Comparison of ENCODE assay signal across 9 mouse cellular contexts in genomic region chrX:48518211-48518807, GRCm38 (mm10). TPM values are rescaled to one million over a fixed set of nuclear protein-coding genes. Genes with fewer than 3 reads are reported as not detected.
DNase-seq lines count a peak whose midpoint lies in the region; ATAC-seq and TF ChIP-seq lines count a peak whose summit lies in the region.
"Had no signal": no experiment of that assay in that cellular context is flagged by ENCODE, and none has a peak within 500 bp of the region (broad histone marks: within the 10 kb centered on the region; RNA-seq: fewer than 3 reads in every experiment).

No protein-coding gene starts in this region.

- in situ Hi-C loops in ES-E14 (cut with MboI; ENCODE audit: low sequenced_read_pairs in 2 of 2, unreplicated experiment in 2 of 2), result no loop called here

- no peaks in the 10 kb centered on the region for H3K9me3 ChIP-seq in ES-E14 (ENCODE audit: control insufficient read depth, insufficient read depth, low read depth, low read length)
- H3K9me3 ChIP-seq in embryonic facial prominence, embryonic 15.5 days (replicated peaks), result no peaks in the 10 kb centered on the region
- no peaks in the 10 kb centered on the region for H3K9me3 ChIP-seq in midbrain, embryonic 13.5 days

- no peak overlapping the region for H3K27ac ChIP-seq in ES-E14 (ENCODE audit: insufficient read depth, low read depth, low read length, poor library complexity, severe bottlenecking)
- no peak overlapping the region for H3K27ac ChIP-seq in embryonic facial prominence, embryonic 15.5 days (replicated peaks)
- peak overlapping the region; percentile 94 for H3K27ac ChIP-seq in midbrain, embryonic 13.5 days

- peak overlapping the region; percentile 80 for H3K4me2 ChIP-seq in embryonic facial prominence, embryonic 15.5 days (replicated peaks)
- peak overlapping the region; percentile 72 for H3K4me2 ChIP-seq in midbrain, embryonic 13.5 days (replicated peaks)

- DNase-seq in cerebellum, adult 8-10 months, result no peak
- DNase-seq in ES-E14 (ENCODE audit: low read depth, low spot score), result peak; percentile 29
- peak; percentile 46 to 64 for DNase-seq in layer of hippocampus, postnatal 14 days (ENCODE audit: low spot score in 2 of 2)
- peak; percentile 61 for DNase-seq in thymus, postnatal 14 days
- DNase-seq in lung, adult 18-20 months, result no peak

- H3K27me3 ChIP-seq in embryonic facial prominence, embryonic 15.5 days, result 0 out of 2 replicates have a peak, but pooled peaks cover 4% of the 10 kb centered on the region
- no peaks in the 10 kb centered on the region for H3K27me3 ChIP-seq in midbrain, embryonic 13.5 days

- WGBS in embryonic facial prominence, embryonic 15.5 days, result 27% methylated on average over 15 of the region's 15 CpGs
- 30% methylated on average over 15 of the region's 15 CpGs for WGBS in midbrain, embryonic 13.5 days

- peak overlapping the region; percentile 69 to 72 for H3K4me3 ChIP-seq in ES-E14 (ENCODE audit: insufficient read depth in 1 of 2, low read depth in 1 of 2, low read length in 2 of 2, poor library complexity in 1 of 2, severe bottlenecking in 1 of 2)
- H3K4me3 ChIP-seq in embryonic facial prominence, embryonic 15.5 days (replicated peaks), result peak overlapping the region; percentile 48
- peak overlapping the region; percentile 51 for H3K4me3 ChIP-seq in midbrain, embryonic 13.5 days (replicated peaks)

- H3K36me3 ChIP-seq in ES-E14 (ENCODE audit: control insufficient read depth, insufficient read depth, low read length, poor library complexity, severe bottlenecking), result no peaks in the 10 kb centered on the region
- H3K36me3 ChIP-seq in embryonic facial prominence, embryonic 15.5 days, result no peaks in the 10 kb centered on the region
- H3K36me3 ChIP-seq in midbrain, embryonic 13.5 days, result no peaks in the 10 kb centered on the region

- no peaks in the 10 kb centered on the region for H3K4me1 ChIP-seq in ES-E14 (ENCODE audit: control insufficient read depth in 2 of 2, insufficient read depth in 2 of 2, low read length in 2 of 2, poor library complexity in 1 of 2)
- H3K4me1 ChIP-seq in embryonic facial prominence, embryonic 15.5 days, result no peaks in the 10 kb centered on the region; the same call in 1 of the 2 replicates
- peaks cover 22% of the 10 kb centered on the region for H3K4me1 ChIP-seq in midbrain, embryonic 13.5 days (replicated peaks)

- H3K9ac ChIP-seq in ES-E14 (ENCODE audit: insufficient read depth, low read depth, low read length, poor library complexity, severe bottlenecking), result peak overlapping the region; percentile 61; the same call in 1 of the 2 replicates
- no peak overlapping the region for H3K9ac ChIP-seq in embryonic facial prominence, embryonic 15.5 days
- peak overlapping the region; percentile 78 for H3K9ac ChIP-seq in midbrain, embryonic 13.5 days (replicated peaks)

- ATAC-seq in cerebellum, adult (ENCODE audit: insufficient number of reproducible peaks, low FRiP score, low TSS enrichment), result peak; percentile 69
- peak; percentile 45; the same call in 1 of the 2 replicates for ATAC-seq in embryonic facial prominence, embryonic 15.5 days (ENCODE audit: insufficient number of reproducible peaks, low FRiP score, low TSS enrichment, low read depth)
- peak; percentile 96 for ATAC-seq in midbrain, embryonic 13.5 days

TF ChIP-seq in ES-E14, 5 proteins besides CTCF, POLR2A, EP300 and RAD21:
- TF ChIP-seq CHD2 (IDR thresholded peaks at IDR 0.05; ENCODE audit: low read depth, low read length), result no peak
- no peak for TF ChIP-seq HCFC1 (IDR thresholded peaks at IDR 0.05; ENCODE audit: borderline replicate concordance, insufficient read depth, low read length)
- no peak for TF ChIP-seq MAFK (IDR thresholded peaks at IDR 0.05; ENCODE audit: insufficient read depth, low read depth, low read length)
- no peak for TF ChIP-seq ZNF384 (IDR thresholded peaks at IDR 0.05; ENCODE audit: low read depth, low read length)
- no peak for TF ChIP-seq ZC3H11A (IDR thresholded peaks at IDR 0.05; ENCODE audit: borderline replicate concordance, low read depth, low read length)

RNA-seq across cellular contexts. Expression of gene Rab33a, which starts 0.8 kb away (rescaled TPM):
- total RNA-seq in ES-E14 (2012; rRNA removed), result 0.76 and 1.8 TPM in 2 replicates
- polyA plus RNA-seq in embryonic facial prominence, embryonic 15.5 days (2015; fragmentation: Nextera tagmentation; extraction: Ambion mirVana), result 3.3 and 3.5 TPM in 2 replicates
- 10 to 100 TPM; 28.0 to 30.7 TPM for total RNA-seq in layer of hippocampus, postnatal 14 days (2021)
- 74.5 and 83.7 TPM in 2 replicates for polyA plus RNA-seq in midbrain, embryonic 13.5 days (2015; fragmentation: Nextera tagmentation; extraction: Ambion mirVana)
- polyA plus RNA-seq: C2C12 had no signal

RNA-seq across cellular contexts. Expression of gene Aifm1, which starts 4.9 kb away (rescaled TPM):
- 88.9 and 118 TPM in 2 replicates for total RNA-seq in ES-E14 (2012; rRNA removed)
- polyA plus RNA-seq in embryonic facial prominence, embryonic 15.5 days (2015; fragmentation: Nextera tagmentation; extraction: Ambion mirVana), result 57.2 and 60.8 TPM in 2 replicates
- 10 to 100 TPM; 29.9 to 33.2 TPM for total RNA-seq in layer of hippocampus, postnatal 14 days (2021)
- polyA plus RNA-seq in midbrain, embryonic 13.5 days (2015; fragmentation: Nextera tagmentation; extraction: Ambion mirVana), result 45.3 and 46.3 TPM in 2 replicates

RNA-seq across cellular contexts. Expression of gene Elf4, which starts 55.4 kb away (rescaled TPM):
- total RNA-seq in ES-E14 (2012; rRNA removed), result 1.9 and 2.7 TPM in 2 replicates
- 6.5 and 7.3 TPM in 2 replicates for polyA plus RNA-seq in embryonic facial prominence, embryonic 15.5 days (2015; fragmentation: Nextera tagmentation; extraction: Ambion mirVana)
- total RNA-seq in layer of hippocampus, postnatal 14 days (2021), result 1 to 10 TPM in 1 of 2 experiments, under 1 TPM in 1; 0.98 to 1.2 TPM
- polyA plus RNA-seq in midbrain, embryonic 13.5 days (2015; fragmentation: Nextera tagmentation; extraction: Ambion mirVana), result 0.46 and 0.77 TPM in 2 replicates

Comparison
In these comparisons a context has a peak if more than half of its experiments do, and no peak if none do; other contexts are left out.
1. ATAC-seq: peak in every context shown above with its lines; median percentile 96 in midbrain, embryonic 13.5 days; 69 in cerebellum, adult; 45 in embryonic facial prominence, embryonic 15.5 days.
2. DNase-seq: peak in ES-E14 (single experiment), layer of hippocampus, postnatal 14 days (2 of 2) and thymus, postnatal 14 days (single experiment); none in cerebellum, adult 8-10 months (single experiment) and lung, adult 18-20 months (0 of 2).
3. RNA of gene Rab33a, which starts 0.8 kb away (total RNA-seq): 28.0 to 30.7 TPM in layer of hippocampus, postnatal 14 days; 0.76 to 1.8 TPM in ES-E14; every median in the first group is over 10 times any median in the second.
4. Peak in every context shown above with its lines, with median percentiles within 50 percentile points of each other: H3K4me3 ChIP-seq.